Mouse (Mus musculus) sigmoid colon, adult 10 weeks (tissue): ENCODE results near the gene Nhlrc2. TPM values are rescaled to one million over a fixed set of nuclear protein-coding genes. Genes with fewer than 3 reads are reported as not detected.

ENCODE experiments used
- polyA plus RNA-seq: library from polyadenylated mRNA; stranded (reverse); fragments of 350-450 nt; fragmentation: Illumina TruSeq; extraction: RNeasy Lipid Tissue Mini Kit (QIAGEN cat#74804); gene quantifications from one replicate; pipeline ENCODE4 v1.2.3, GENCODE M21; 2014; ENCODE audit warnings: low read depth, low replicate concordance

Gene Nhlrc2
- polyA plus RNA-seq, result 41.1 TPM

DNA sequence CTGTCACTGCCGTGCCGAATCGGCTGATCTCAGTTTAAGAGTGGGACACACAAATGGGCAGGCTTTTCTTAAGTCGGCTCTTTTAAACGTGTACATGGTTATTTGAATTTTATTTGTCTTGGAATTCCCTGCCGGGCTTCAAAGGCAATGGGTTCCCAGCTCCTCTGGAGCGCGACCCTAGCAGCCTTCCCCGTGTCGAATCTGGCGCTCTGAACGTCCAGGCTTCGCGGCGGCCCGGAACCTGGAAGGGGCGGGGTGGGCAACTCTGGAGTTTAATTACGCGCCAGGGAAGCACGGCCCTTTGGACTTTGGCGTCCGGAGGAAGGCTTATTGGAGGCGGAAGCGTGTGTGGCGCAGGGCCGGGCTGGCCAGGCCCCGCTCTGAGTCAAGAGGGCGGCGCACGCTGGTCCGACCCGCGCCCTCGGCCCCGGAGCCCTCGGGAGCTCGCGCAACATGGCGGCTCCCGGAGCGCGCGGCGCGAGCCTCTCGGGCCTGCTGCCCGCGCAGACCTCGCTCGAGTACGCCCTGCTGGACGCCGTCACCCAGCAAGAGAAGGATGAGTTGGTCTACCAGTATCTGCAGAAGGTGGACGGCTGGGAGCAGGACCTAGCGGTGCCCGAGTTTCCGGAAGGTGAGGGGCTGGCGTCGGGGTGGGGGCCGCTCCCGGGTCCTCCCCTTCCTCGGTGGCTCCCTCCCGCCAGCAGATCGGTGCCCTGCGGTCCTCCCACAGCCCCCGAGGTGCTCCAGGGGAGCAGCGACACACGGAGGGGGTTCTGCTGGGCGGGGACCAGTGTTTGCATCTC is at the start of gene Nhlrc2:
Nhlrc2 (plus strand) TSS at position 32 of the 803 bp plus-strand sequence.

DNA sequence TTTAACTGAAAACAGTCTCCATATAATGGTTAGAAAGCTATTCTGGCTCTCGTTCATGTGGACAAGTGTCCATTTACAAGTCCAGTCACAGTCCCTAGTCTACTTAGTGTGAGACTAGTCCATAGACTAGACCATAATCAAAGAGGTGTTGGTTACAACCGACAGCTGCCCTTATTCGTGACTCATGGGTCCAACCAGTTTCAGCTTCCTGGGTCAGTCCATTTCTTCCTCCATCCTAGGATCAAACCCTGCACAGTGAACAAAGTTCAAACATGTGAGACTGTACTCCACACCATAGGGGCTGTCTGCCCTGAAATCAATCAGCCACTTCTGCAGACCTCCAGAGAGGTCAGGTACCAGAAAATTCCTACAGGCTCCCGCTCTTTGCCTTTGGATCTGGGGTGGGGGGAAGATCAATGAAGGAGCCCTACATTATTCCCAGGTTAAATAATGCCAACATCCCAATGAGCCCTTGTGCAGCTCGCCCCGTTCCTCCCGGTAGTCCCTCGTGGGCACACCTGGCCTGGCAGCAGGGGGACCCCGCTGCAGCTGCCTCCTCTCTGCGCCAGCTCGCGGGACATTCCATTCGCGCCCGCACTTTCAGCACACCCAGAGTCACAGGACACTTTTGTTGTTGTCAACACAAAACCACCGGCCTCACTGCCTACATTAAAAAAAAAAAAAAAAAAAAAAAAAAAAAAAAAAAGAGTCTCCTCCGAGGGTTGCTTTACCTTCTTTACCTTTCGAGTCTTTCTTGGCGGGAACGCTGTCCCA is 418 bp upstream of the Nhlrc2 start, which contains the start of gene Dclre1a:
Dclre1a (minus strand) TSS at position 767 of the 774 bp plus-strand sequence.

Other genes with a start within 250 kb of the Nhlrc2 start
- 0.63 TPM for gene Nrap, start 158.2 kb upstream of the Nhlrc2 start, polyA plus RNA-seq
- gene Casp7, start 151.1 kb upstream of the Nhlrc2 start, polyA plus RNA-seq, result 162 TPM
- gene Plekhs1, start 86.6 kb upstream of the Nhlrc2 start, polyA plus RNA-seq, result 1.3 TPM
- 95.7 TPM for gene Dclre1a, start within 50 bp of the Nhlrc2 start, polyA plus RNA-seq
- gene Adrb1, start 173.9 kb downstream of the Nhlrc2 start, polyA plus RNA-seq, result 1.2 TPM